Mouse (Mus musculus) CH12.LX (cell line): ENCODE measurements around the gene Spaca9.

Experiments used
- CTCF ChIP-seq, 2 experiments: IDR thresholded peaks in 1 of 2; conservative IDR thresholded peaks in 1 of 2; 2 replicates each; pipeline ENCODE4 v1.5.1; 2011 to 2012; ENCODE audit warnings: low read depth in 2 of 2, low read length in 2 of 2, improper control_type of control experiment in 1 of 2, inconsistent platforms in 1 of 2, mild to moderate bottlenecking in 1 of 2, moderate library complexity in 1 of 2
- E2F4 ChIP-seq: IDR thresholded peaks from 2 replicates; pipeline ENCODE4 v1.6.1; 2011; ENCODE audit warnings: low read depth, low read length, improper control_type of control experiment; ENCODE audit not compliant: insufficient replicate concordance
- ELF1 ChIP-seq: IDR thresholded peaks from 2 replicates; pipeline ENCODE4 v1.6.1; 2014; ENCODE audit warnings: low read depth, mild to moderate bottlenecking, inconsistent platforms, low read length, improper control_type of control experiment
- EP300 ChIP-seq: IDR thresholded peaks from 2 replicates; pipeline ENCODE4 v1.6.1; 2011; ENCODE audit warnings: low read length, improper control_type of control experiment
- JUND ChIP-seq: conservative IDR thresholded peaks from 2 replicates; pipeline ENCODE4 v1.6.1; 2011; ENCODE audit warnings: low read depth, low read length, improper control_type of control experiment
- MAZ ChIP-seq: IDR thresholded peaks from 2 replicates; pipeline ENCODE4 v1.6.1; 2012; ENCODE audit warnings: low read depth, mild to moderate bottlenecking, inconsistent platforms, low read length, improper control_type of control experiment, moderate library complexity
- POLR2A ChIP-seq: IDR thresholded peaks from 2 replicates; pipeline ENCODE4 v1.6.1; 2011; ENCODE audit warnings: low read depth, mild to moderate bottlenecking, improper control_type of control experiment, low read length
- SIN3A ChIP-seq: IDR thresholded peaks from 2 replicates; pipeline ENCODE4 v1.6.1; 2012; ENCODE audit warnings: low read length, improper control_type of control experiment, inconsistent platforms
- USF1 ChIP-seq: IDR thresholded peaks from 2 replicates; pipeline ENCODE4 v1.6.1; 2014; ENCODE audit warnings: low read depth, mild to moderate bottlenecking, inconsistent platforms, low read length, improper control_type of control experiment
- ZMIZ1 ChIP-seq: IDR thresholded peaks from 2 replicates; pipeline ENCODE4 v1.6.1; 2012; ENCODE audit warnings: low read depth, mild to moderate bottlenecking, inconsistent platforms, low read length, improper control_type of control experiment

DNA sequence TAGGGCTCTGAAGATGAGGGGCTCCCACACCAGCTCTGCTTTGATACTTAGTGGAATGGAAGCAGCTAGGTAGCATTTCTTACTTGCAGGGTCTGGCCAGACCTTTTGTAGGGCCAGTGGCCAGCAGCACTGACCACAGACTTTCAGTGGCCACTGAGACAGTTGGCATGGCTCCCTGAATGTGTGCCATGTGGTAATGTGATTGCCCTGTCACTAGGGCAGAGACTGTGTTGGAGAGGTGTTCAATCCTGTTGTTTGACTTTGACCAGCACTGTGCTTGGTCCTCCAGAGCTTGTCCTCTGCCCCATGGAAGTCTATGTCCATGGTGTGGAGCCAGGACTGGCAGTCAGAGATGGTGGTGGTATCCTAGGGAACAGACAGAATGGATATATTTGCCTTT, 49.0 kb downstream of the Spaca9 start:
- TF ChIP-seq ELF1 (no peak), CTCF (conservative IDR thresholded peaks at IDR 0.05 in 1 of 2, IDR thresholded peaks at IDR 0.05 in 1 of 2; ENCODE audit: low read depth in 2 of 2, low read length in 2 of 2) (no peak), EP300 (no peak), SIN3A (no peak), POLR2A (no peak), E2F4 (no peak), MAZ (no peak), USF1 (no peak), ZMIZ1 (no peak), JUND (no peak)
